Mouse (Mus musculus) brain, adult 2 months (tissue): ENCODE measurements around the gene Txndc15.

Experiments
- DNase-seq: peaks from one replicate; pipeline ENCODE4 v3.0.0; 2011; ENCODE audit warnings: low read depth, low spot score

Txndc15 gene

DNA sequence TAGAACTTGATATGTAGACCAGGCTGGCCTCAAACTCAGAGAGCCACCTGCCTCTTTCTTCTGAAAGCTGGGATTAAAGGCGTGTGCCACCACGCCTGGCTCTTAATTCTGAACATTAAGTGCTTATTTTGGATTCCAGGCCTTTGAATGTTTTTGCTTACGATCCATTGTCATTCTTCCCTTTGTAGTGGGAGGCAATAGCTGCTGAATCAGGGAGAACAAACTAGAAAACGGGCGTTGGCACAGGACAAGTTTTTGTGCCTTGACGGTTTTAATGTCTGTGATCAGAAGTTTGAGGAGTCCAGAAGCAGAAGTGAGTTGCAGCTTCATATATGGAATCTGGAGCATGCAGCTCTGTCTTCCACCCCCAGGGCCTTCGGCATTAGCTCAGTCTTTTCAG lies 16.3 kb downstream of the Txndc15 start:
- no peak for DNase-seq

- peak; percentile 25 for DNase-seq
Observed at GRCm38 (mm10) chr13:55732121-55732520, 17.7 kb downstream of the Txndc15 start.

- DNase-seq: no peak
Observed at GRCm38 (mm10) chr13:55733628-55734502, 19.4 kb downstream of the Txndc15 start.

DNA sequence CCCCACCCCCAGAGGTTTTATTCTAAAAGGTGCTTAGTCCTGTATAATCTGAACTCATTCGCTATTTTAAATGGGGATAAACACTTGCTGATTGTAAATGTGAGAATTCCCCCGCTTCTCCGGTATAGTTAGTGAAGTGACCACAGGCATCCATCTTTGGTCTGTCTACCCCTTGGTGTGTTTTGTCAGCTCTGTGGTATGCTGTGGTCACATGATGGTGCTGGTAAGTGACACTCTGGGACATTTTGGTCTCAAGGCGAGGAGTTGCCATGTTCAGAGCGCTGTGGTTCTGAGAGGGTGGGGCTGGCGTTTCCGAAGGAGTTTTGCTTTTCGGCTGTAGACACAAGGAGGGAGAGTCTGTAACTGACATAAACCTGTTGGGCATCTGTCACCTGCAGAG lies 23.4 kb downstream of the Txndc15 start:
- DNase-seq: no peak

GRCm38 (mm10) chr13:55742306-55742705 lies 27.9 kb downstream of the Txndc15 start:
- peak; percentile 83 for DNase-seq

DNA sequence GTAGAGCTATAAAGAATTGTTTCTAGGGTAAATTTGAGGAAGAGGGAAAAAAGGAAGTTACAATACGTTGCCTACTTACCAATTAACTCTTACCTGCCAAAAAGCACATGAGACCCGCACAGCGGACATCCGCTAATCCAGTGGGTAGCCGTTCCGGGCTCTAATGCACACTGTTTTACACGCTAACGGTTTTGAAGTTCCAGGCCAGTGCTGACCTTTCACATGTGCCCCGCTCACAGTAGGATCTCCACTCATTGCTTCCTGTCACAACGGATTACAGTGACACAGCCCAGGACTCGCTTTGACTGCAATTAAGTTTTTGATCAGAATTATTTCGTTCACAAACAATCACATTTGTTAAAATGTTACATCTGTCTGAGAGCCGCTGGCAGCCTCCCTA lies 39.9 kb downstream of the Txndc15 start:
- DNase-seq: no peak

DNA sequence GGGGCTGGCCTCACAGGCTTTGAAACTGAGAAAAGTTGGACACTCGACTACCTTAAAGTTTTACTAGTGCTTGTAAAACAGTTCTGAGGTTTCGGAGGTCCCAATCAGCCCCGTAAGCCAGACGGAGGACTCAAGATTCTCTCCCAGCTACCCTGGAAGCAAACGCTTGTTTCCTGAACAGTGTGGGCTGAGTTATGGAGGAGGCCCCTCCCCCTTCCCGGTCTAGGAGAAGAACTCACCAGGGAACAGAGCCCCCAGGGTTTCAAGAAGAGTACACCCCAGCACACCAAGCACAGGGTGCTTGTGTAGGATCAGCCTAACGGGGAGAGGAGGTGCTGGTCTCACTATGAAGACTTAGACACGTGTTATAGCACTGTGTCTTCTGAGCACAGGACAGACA lies 42.3 kb downstream of the Txndc15 start:
- no peak for DNase-seq

DNA sequence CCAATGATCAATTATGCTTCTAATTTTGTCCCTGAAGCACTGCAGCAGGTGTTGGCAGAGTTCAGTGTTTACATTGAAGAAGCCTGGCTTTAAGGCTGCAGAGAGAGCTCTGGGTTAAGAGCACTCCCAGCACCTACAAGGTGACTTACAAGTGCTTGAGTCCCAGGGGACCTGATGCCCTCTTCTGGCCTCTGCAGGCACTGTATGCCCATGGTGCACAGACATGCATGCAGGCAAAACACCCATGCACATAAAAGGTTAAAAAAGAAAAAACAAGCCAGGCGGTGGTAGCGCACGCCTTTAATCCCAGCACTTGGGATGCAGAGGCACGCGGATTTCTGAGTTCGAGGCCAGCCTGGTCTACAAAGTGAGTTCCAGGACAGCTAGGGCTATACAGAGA lies 43.2 kb downstream of the Txndc15 start:
- peak; percentile 22 for DNase-seq

DNA sequence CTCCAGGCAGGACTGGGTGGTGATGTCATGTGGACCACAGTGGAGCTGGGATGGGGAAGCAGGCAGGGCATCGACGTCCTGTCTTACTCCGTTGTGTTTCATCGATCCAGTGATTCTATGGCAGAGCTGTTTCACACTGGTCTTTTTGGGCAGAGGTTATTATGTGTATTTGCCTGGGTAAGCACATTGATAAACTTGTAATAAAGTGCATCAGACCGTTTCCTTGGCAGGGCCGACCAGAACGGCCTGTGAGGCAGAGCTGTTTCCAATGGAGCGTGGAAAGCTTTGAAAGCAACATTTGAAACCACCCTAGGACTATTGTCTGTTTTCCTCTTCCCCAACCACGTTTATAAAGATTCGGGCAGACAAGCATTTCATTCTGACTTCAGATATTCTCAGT lies 46.1 kb downstream of the Txndc15 start:
- DNase-seq: no peak

- DNase-seq: no peak
Observed at GRCm38 (mm10) chr13:55761486-55761885, 47.0 kb downstream of the Txndc15 start.

- DNase-seq: no peak
Observed at GRCm38 (mm10) chr13:55774352-55774751, 59.9 kb downstream of the Txndc15 start.

DNA sequence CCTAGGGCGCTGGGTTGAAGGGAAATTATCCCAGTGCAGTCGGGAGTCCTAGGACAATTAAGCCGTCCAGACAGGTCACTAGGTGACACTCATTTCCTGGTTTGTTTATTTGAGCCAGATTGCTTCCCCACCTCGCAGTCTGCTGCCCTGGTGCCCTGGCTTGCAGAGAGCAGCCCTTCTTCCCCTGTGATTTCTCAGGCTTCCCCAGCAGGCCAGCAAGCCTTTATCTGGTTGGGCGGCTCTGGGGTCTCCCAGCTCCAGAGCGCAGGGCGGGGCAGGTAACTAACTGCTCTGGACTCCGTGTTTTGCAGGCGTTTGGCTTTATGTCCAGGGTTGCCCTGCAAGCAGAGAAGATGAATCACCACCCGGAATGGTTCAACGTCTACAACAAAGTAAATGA lies 60.6 kb downstream of the Txndc15 start:
- DNase-seq: no peak
